Comparison of ENCODE assay signal across 16 mouse cellular contexts in genomic region chr2:153417841-153418240, GRCm38 (mm10).
"Had no signal": no experiment of that assay in that cellular context is flagged by ENCODE, and none has a peak within 500 bp of the region (broad histone marks: within the 10 kb centered on the region; RNA-seq: fewer than 3 reads in every experiment).

No protein-coding gene starts in this region.

- H3K4me2 ChIP-seq: lung, embryonic 15.5 days; midbrain, embryonic 11.5 days; midbrain, embryonic 13.5 days; midbrain, embryonic 15.5 days; neural tube, embryonic 12.5 days; stomach, embryonic 15.5 days had no signal

- H3K9me3 ChIP-seq: lung, embryonic 15.5 days; megakaryocyte, embryonic 14.5 days; midbrain, embryonic 13.5 days; midbrain, embryonic 15.5 days; neural tube, embryonic 12.5 days; stomach, embryonic 15.5 days had no signal

- H3K4me3 ChIP-seq: lung, embryonic 15.5 days; midbrain, embryonic 13.5 days; midbrain, embryonic 15.5 days; neural tube, embryonic 12.5 days; stomach, embryonic 15.5 days had no signal

- H3K27me3 ChIP-seq: lung, embryonic 15.5 days; megakaryocyte, embryonic 14.5 days; midbrain, embryonic 13.5 days; midbrain, embryonic 15.5 days; neural tube, embryonic 12.5 days; stomach, embryonic 15.5 days had no signal

- H3K27ac ChIP-seq: lung, embryonic 15.5 days; macrophage; midbrain, embryonic 13.5 days; midbrain, embryonic 15.5 days; neural tube, embryonic 12.5 days; stomach, embryonic 15.5 days; stomach, postnatal 0 days had no signal

- H3K9ac ChIP-seq: lung, embryonic 15.5 days; midbrain, embryonic 13.5 days; midbrain, embryonic 15.5 days; neural tube, embryonic 12.5 days; stomach, embryonic 15.5 days had no signal

- DNase-seq: lung, adult 2 months; lung, postnatal 14 days; lung, postnatal 36 days; right cerebral cortex, postnatal 14 days; thymus, adult 2 months; thymus, postnatal 36 days had no signal

- ATAC-seq: lung, postnatal 0 days; midbrain, embryonic 13.5 days; midbrain, embryonic 15.5 days had no signal
